Mouse (Mus musculus): ENCODE results near the gene Dnah17.

DNA sequence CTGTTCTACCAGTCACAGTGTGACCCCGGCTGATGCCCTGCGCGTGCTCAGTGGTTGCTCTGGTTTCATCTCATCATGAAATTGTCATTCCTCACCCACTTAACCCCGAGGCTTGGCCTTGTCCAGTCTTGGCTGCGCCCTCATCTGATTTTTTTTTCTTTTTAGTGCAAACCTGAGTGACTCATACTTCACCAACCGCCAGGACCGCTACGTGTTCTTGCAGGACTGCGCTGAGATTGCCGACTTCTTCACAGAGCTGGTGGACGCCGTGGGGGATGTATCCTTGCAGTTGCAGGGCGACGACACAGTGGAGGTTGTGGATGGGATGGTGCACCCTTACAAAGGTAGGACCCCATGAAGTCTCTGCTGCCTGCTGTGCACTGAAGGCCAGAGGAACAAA is 127.3 kb downstream of the Dnah17 start:
- TF ChIP-seq CTCF (IDR thresholded peaks at IDR 0.05; ENCODE audit: extremely low read depth, insufficient read depth, insufficient read length, insufficient replicate concordance), result no peak
- no peak for TF ChIP-seq POLR2A (IDR thresholded peaks at IDR 0.05; ENCODE audit: low read depth, low read length)
